Mouse (Mus musculus) heart, postnatal 0 days (tissue): ENCODE results near the gene Il6st.

ENCODE experiments used
- CTCF ChIP-seq: IDR thresholded peaks from 2 replicates; pipeline ENCODE4 v1.5.1; 2016; ENCODE audit warnings: antibody characterized with exemption, control low read depth, low read depth
- EP300 ChIP-seq: IDR thresholded peaks from 2 replicates; pipeline ENCODE4 v1.6.1; 2016; ENCODE audit warnings: antibody characterized with exemption, low read depth

DNA sequence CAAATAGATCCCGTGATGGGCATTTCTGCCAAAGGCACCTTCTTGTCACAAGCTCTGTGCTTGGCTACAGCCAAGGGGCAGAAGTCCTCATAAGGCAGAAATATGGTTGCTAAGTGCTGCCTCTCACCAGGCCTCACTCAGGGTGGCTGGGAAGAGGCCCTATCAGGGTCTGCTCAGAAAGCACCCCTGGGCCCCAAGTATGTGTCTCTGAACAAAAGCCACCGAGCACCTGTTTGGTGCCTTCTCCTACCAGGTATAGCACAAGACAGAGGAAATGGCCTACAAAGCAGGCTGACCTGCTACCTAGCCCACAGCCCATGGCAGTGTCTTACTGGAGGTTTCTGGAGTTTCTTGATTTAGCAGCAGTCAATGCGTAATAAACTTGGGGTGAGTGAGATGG is 59.0 kb downstream of the Il6st start:
- TF ChIP-seq EP300 (no peak), CTCF (no peak)
